Mouse (Mus musculus): ENCODE measurements at regions not wholly inside any gene's neighbourhood (a gene's known extent, or its start where the extent isn't known, plus 50 kb on each side); places are given as distances from the start of the nearest gene placed in this dataset.

DNA sequence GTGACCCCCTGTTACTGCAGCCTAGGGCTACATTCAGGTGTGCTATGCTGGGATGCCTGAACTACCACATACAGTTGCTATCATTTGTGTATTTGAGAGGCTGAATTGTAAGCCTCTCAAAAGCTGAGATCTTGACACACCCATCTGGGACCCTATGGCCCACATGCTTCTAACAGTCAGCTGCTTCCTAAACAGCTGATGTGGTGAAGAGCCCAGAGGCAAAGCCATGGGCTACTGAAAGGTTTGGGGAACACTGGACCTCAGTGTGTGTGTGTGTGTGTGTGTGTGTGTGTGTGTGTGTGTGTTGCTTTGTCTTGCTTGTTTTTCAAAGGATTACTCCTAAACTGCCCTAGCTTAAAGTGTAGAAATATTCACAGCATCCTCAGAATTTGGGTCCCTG, 75.0 kb downstream of the Lbh start:
- dilution Hi-C loops (cut with MboI; ENCODE audit: extremely low pct_ligation_motif_present, extremely low pct_unique_long_range_greater_than_20kb, low sequenced_read_pairs) (no loop called here), in situ Hi-C loops (cut with MboI; ENCODE audit: low pct_ligation_motif_present, low pct_unique_long_range_greater_than_20kb, low sequenced_read_pairs) (no loop called here)
- H3K27ac ChIP-seq (ENCODE audit: insufficient read depth, low read depth) = no peak overlapping the region
- no peak overlapping the region for H3K4me3 ChIP-seq (replicated peaks in 1 of 3; ENCODE audit: low read depth in 2 of 3, low read length in 2 of 3, poor library complexity in 1 of 3)
- 0 out of 4 replicates have a peak, but pooled peaks cover 0 to 3% of the 10 kb centered on the region in 2 experiments for H3K4me1 ChIP-seq (ENCODE audit: control insufficient read depth in 1 of 2, insufficient read depth in 2 of 2)
- DNase-seq (ENCODE audit: extremely low read depth) = no peak
- H3K27me3 ChIP-seq (replicated peaks) = no peaks in the 10 kb centered on the region
- no peaks in the 10 kb centered on the region for H3K36me3 ChIP-seq (replicated peaks in 1 of 2; ENCODE audit: control insufficient read depth in 1 of 2, insufficient read depth in 1 of 2, low read length in 1 of 2)
- H3K9me3 ChIP-seq (replicated peaks; ENCODE audit: low read length) = no peaks in the 10 kb centered on the region
- H3K4me2 ChIP-seq (ENCODE audit: insufficient read depth, low read depth, poor library complexity, severe bottlenecking) = no peak overlapping the region
- H3K79me2 ChIP-seq (replicated peaks; ENCODE audit: control insufficient read depth, extremely low read depth, insufficient read depth, poor library complexity, severe bottlenecking) = no peaks in the 10 kb centered on the region
- no peak for TF ChIP-seq USF2 (conservative IDR thresholded peaks at IDR 0.05; ENCODE audit: low read depth, low read length)
- TF ChIP-seq JUND (conservative IDR thresholded peaks at IDR 0.05; ENCODE audit: low read depth, low read length) = no peak
- TF ChIP-seq ETS1 (conservative IDR thresholded peaks at IDR 0.05; ENCODE audit: low read depth, low read length) = no peak
- no peak for TF ChIP-seq NELFE (IDR thresholded peaks at IDR 0.05; ENCODE audit: low read depth, low read length)
- TF ChIP-seq BHLHE40 (IDR thresholded peaks at IDR 0.05; ENCODE audit: low read depth, low read length) = no peak
- no peak for TF ChIP-seq MAX (IDR thresholded peaks at IDR 0.05; ENCODE audit: low read length)
- no peak for TF ChIP-seq CHD1 (IDR thresholded peaks at IDR 0.05; ENCODE audit: low read depth, low read length)
- no peak for TF ChIP-seq RAD21 (IDR thresholded peaks at IDR 0.05; ENCODE audit: low read depth, low read length)
- no peak for TF ChIP-seq TBP (conservative IDR thresholded peaks at IDR 0.05; ENCODE audit: low read depth, low read length)
- no peak for TF ChIP-seq JUN (IDR thresholded peaks at IDR 0.05; ENCODE audit: insufficient read depth, low read depth, low read length)
- no peak for TF ChIP-seq ZC3H11A (IDR thresholded peaks at IDR 0.05; ENCODE audit: low read depth, low read length)
- no peak for TF ChIP-seq CTCF (conservative IDR thresholded peaks at IDR 0.05 in 1 of 2, IDR thresholded peaks at IDR 0.05 in 1 of 2; ENCODE audit: low read depth in 2 of 2, low read length in 2 of 2)
- no peak for TF ChIP-seq TCF12 (IDR thresholded peaks at IDR 0.05; ENCODE audit: low read depth, low read length)
- TF ChIP-seq EP300 (IDR thresholded peaks at IDR 0.05; ENCODE audit: low read length) = no peak
- TF ChIP-seq ZKSCAN1 (IDR thresholded peaks at IDR 0.05; ENCODE audit: borderline replicate concordance, low read depth, low read length) = no peak
- TF ChIP-seq GABPA (IDR thresholded peaks at IDR 0.05; ENCODE audit: insufficient replicate concordance, low read depth, low read length) = no peak
- no peak for TF ChIP-seq MAFK (IDR thresholded peaks at IDR 0.05; ENCODE audit: insufficient replicate concordance, low read length)
- no peak for TF ChIP-seq UBTF (IDR thresholded peaks at IDR 0.05; ENCODE audit: low read depth, low read length)
- TF ChIP-seq IRF4 (IDR thresholded peaks at IDR 0.05; ENCODE audit: low read depth, low read length) = no peak
- TF ChIP-seq SMC3 (IDR thresholded peaks at IDR 0.05; ENCODE audit: low read depth, low read length) = no peak
- no peak overlapping the region for H3K9ac ChIP-seq (ENCODE audit: insufficient read depth, low read depth)

GRCm38 (mm10) chr17:72993626-72994025, 75.5 kb downstream of the Lbh start:
- no peaks in the 10 kb centered on the region for H3K9me3 ChIP-seq (replicated peaks; ENCODE audit: low read length)
- DNase-seq (ENCODE audit: extremely low read depth) = no peak
- 0 out of 4 replicates have a peak, but pooled peaks cover 0 to 3% of the 10 kb centered on the region in 2 experiments for H3K4me1 ChIP-seq (ENCODE audit: control insufficient read depth in 1 of 2, insufficient read depth in 2 of 2)
- H3K4me3 ChIP-seq (replicated peaks in 1 of 3; ENCODE audit: low read depth in 2 of 3, low read length in 2 of 3, poor library complexity in 1 of 3) = no peak overlapping the region
- H3K79me2 ChIP-seq (replicated peaks; ENCODE audit: control insufficient read depth, extremely low read depth, insufficient read depth, poor library complexity, severe bottlenecking) = no peaks in the 10 kb centered on the region
- no peak overlapping the region for H3K27ac ChIP-seq (ENCODE audit: insufficient read depth, low read depth)
- in situ Hi-C loops (cut with MboI; ENCODE audit: low pct_ligation_motif_present, low pct_unique_long_range_greater_than_20kb, low sequenced_read_pairs) (no loop called here), dilution Hi-C loops (cut with MboI; ENCODE audit: extremely low pct_ligation_motif_present, extremely low pct_unique_long_range_greater_than_20kb, low sequenced_read_pairs) (no loop called here)
- no peak overlapping the region for H3K9ac ChIP-seq (ENCODE audit: insufficient read depth, low read depth)
- H3K36me3 ChIP-seq (replicated peaks in 1 of 2; ENCODE audit: control insufficient read depth in 1 of 2, insufficient read depth in 1 of 2, low read length in 1 of 2) = no peaks in the 10 kb centered on the region
- TF ChIP-seq TCF12 (IDR thresholded peaks at IDR 0.05; ENCODE audit: low read depth, low read length) = no peak
- no peak for TF ChIP-seq MEF2A (IDR thresholded peaks at IDR 0.05; ENCODE audit: borderline replicate concordance, low read depth, low read length)
- TF ChIP-seq SMC3 (IDR thresholded peaks at IDR 0.05; ENCODE audit: low read depth, low read length) = no peak
- TF ChIP-seq EP300 (IDR thresholded peaks at IDR 0.05; ENCODE audit: low read length) = no peak
- TF ChIP-seq CTCF (conservative IDR thresholded peaks at IDR 0.05 in 1 of 2, IDR thresholded peaks at IDR 0.05 in 1 of 2; ENCODE audit: low read depth in 2 of 2, low read length in 2 of 2) = no peak
- TF ChIP-seq POLR2AphosphoS2 (IDR thresholded peaks at IDR 0.05; ENCODE audit: low read depth, low read length) = no peak
- TF ChIP-seq MAFK (IDR thresholded peaks at IDR 0.05; ENCODE audit: insufficient replicate concordance, low read length) = no peak
- no peak for TF ChIP-seq NRF1 (IDR thresholded peaks at IDR 0.05; ENCODE audit: low read depth, low read length)
- no peak for TF ChIP-seq MYC (IDR thresholded peaks at IDR 0.05; ENCODE audit: low read depth, low read length)
- TF ChIP-seq MAZ (IDR thresholded peaks at IDR 0.05; ENCODE audit: low read depth, low read length) = no peak
- TF ChIP-seq ZKSCAN1 (IDR thresholded peaks at IDR 0.05; ENCODE audit: borderline replicate concordance, low read depth, low read length) = no peak
- no peak for TF ChIP-seq ELF1 (IDR thresholded peaks at IDR 0.05; ENCODE audit: low read depth, low read length)
- TF ChIP-seq GABPA (IDR thresholded peaks at IDR 0.05; ENCODE audit: insufficient replicate concordance, low read depth, low read length) = no peak
- H3K27me3 ChIP-seq (replicated peaks) = no peaks in the 10 kb centered on the region
- no peak overlapping the region for H3K4me2 ChIP-seq (ENCODE audit: insufficient read depth, low read depth, poor library complexity, severe bottlenecking)
